Mouse (Mus musculus): ENCODE data around the gene Twist2. TPM values are rescaled to one million over a fixed set of nuclear protein-coding genes. Genes with fewer than 3 reads are reported as not detected.

Twist2 gene
- total and polyA plus RNA-seq, 2 experiments from 2014 or later = 1.7 to 8.5 TPM

- DNase-seq (ENCODE audit: low spot score) (no peak), ATAC-seq (ENCODE audit: insufficient read depth, low read depth) (no peak)
- H3K27me3 ChIP-seq (ENCODE audit: control insufficient read depth, insufficient read depth, low read length) = peaks cover under 1% of the 10 kb centered on the region; the same call in 1 of the 2 replicates
- H3K36me3 ChIP-seq (replicated peaks; ENCODE audit: control insufficient read depth, insufficient read depth, low read length) = no peaks in the 10 kb centered on the region
- H3K4me1 ChIP-seq (ENCODE audit: control insufficient read depth, insufficient read depth) = no peaks in the 10 kb centered on the region
- H3K27ac ChIP-seq (ENCODE audit: low read depth) = no peak overlapping the region
- no peak overlapping the region for H3K9ac ChIP-seq (replicated peaks; ENCODE audit: low read depth, low read length)
- H3K4me2 ChIP-seq (ENCODE audit: low read depth, low read length) = no peak overlapping the region
- WGBS = 78% methylated on average over 7 of the region's 7 CpGs
- H3K9me3 ChIP-seq (replicated peaks; ENCODE audit: control insufficient read depth, low read length) = no peaks in the 10 kb centered on the region
- no peak for TF ChIP-seq EP300 (IDR thresholded peaks at IDR 0.05; ENCODE audit: low read depth)
- TF ChIP-seq CTCF (IDR thresholded peaks at IDR 0.05; ENCODE audit: low read depth) = no peak
- H3K4me3 ChIP-seq (ENCODE audit: low read depth, low read length) = no peak overlapping the region
Measured at GRCm38 (mm10) chr1:91831978-91832377, 30.7 kb downstream of the Twist2 start.

GRCm38 (mm10) chr1:91839557-91839956, 38.3 kb downstream of the Twist2 start:
- no peak for ATAC-seq (ENCODE audit: insufficient read depth, low read depth)
- Histone ChIP-seq H3K9ac (replicated peaks; ENCODE audit: low read depth, low read length) (no peak overlapping the region), H3K4me2 (ENCODE audit: low read depth, low read length) (no peak overlapping the region), H3K36me3 (replicated peaks; ENCODE audit: control insufficient read depth, insufficient read depth, low read length) (no peaks in the 10 kb centered on the region), H3K4me1 (ENCODE audit: control insufficient read depth, insufficient read depth) (no peaks in the 10 kb centered on the region), H3K9me3 (replicated peaks; ENCODE audit: control insufficient read depth, low read length) (no peaks in the 10 kb centered on the region), H3K27ac (ENCODE audit: low read depth) (no peak overlapping the region), H3K4me3 (ENCODE audit: low read depth, low read length) (no peak overlapping the region), H3K27me3 (ENCODE audit: control insufficient read depth, insufficient read depth, low read length) (no peaks in the 10 kb centered on the region; the same call in 1 of the 2 replicates)
- TF ChIP-seq CTCF (IDR thresholded peaks at IDR 0.05; ENCODE audit: low read depth) (no peak), EP300 (IDR thresholded peaks at IDR 0.05; ENCODE audit: low read depth) (no peak)
- DNase-seq (ENCODE audit: low spot score) = no peak
- 86% methylated on average over 6 of the region's 6 CpGs for WGBS

- H3K4me2 ChIP-seq (ENCODE audit: low read depth, low read length) = no peak overlapping the region
- H3K4me3 ChIP-seq (ENCODE audit: low read depth, low read length) = no peak overlapping the region
- H3K9me3 ChIP-seq (replicated peaks; ENCODE audit: control insufficient read depth, low read length) = no peaks in the 10 kb centered on the region
- WGBS = 62% methylated on average over 6 of the region's 6 CpGs
- H3K4me1 ChIP-seq (ENCODE audit: control insufficient read depth, insufficient read depth) = no peaks in the 10 kb centered on the region; the same call in 1 of the 2 replicates
- no peak for DNase-seq (ENCODE audit: low spot score)
- H3K36me3 ChIP-seq (replicated peaks; ENCODE audit: control insufficient read depth, insufficient read depth, low read length) = no peaks in the 10 kb centered on the region
- ATAC-seq (ENCODE audit: insufficient read depth, low read depth) = no peak
- no peak overlapping the region for H3K9ac ChIP-seq (replicated peaks; ENCODE audit: low read depth, low read length)
- no peaks in the 10 kb centered on the region; the same call in 1 of the 2 replicates for H3K27me3 ChIP-seq (ENCODE audit: control insufficient read depth, insufficient read depth, low read length)
- no peak for TF ChIP-seq CTCF (IDR thresholded peaks at IDR 0.05; ENCODE audit: low read depth)
- TF ChIP-seq EP300 (IDR thresholded peaks at IDR 0.05; ENCODE audit: low read depth) = no peak
- no peak overlapping the region for H3K27ac ChIP-seq (ENCODE audit: low read depth)
Measured at GRCm38 (mm10) chr1:91839979-91840378, 38.7 kb downstream of the Twist2 start.

GRCm38 (mm10) chr1:91844236-91844635, 43.0 kb downstream of the Twist2 start:
- H3K27me3 ChIP-seq (ENCODE audit: control insufficient read depth, insufficient read depth, low read length) = no peaks in the 10 kb centered on the region; the same call in 1 of the 2 replicates
- no peak for DNase-seq (ENCODE audit: low spot score)
- no peak overlapping the region for H3K27ac ChIP-seq (ENCODE audit: low read depth)
- H3K4me2 ChIP-seq (ENCODE audit: low read depth, low read length) = no peak overlapping the region
- H3K36me3 ChIP-seq (replicated peaks; ENCODE audit: control insufficient read depth, insufficient read depth, low read length) = no peaks in the 10 kb centered on the region
- H3K4me1 ChIP-seq (ENCODE audit: control insufficient read depth, insufficient read depth) = peaks cover 11% of the 10 kb centered on the region
- whole genome bisulfite sequencing = 79% methylated on average over 4 of the region's 4 CpGs
- no peaks in the 10 kb centered on the region for H3K9me3 ChIP-seq (replicated peaks; ENCODE audit: control insufficient read depth, low read length)
- ATAC-seq (ENCODE audit: insufficient read depth, low read depth) = no peak
- no peak overlapping the region for H3K9ac ChIP-seq (replicated peaks; ENCODE audit: low read depth, low read length)
- no peak for TF ChIP-seq CTCF (IDR thresholded peaks at IDR 0.05; ENCODE audit: low read depth)
- TF ChIP-seq EP300 (IDR thresholded peaks at IDR 0.05; ENCODE audit: low read depth) = no peak
- no peak overlapping the region for H3K4me3 ChIP-seq (ENCODE audit: low read depth, low read length)

- WGBS = 61% methylated on average over 8 of the region's 8 CpGs
- peak overlapping the region; percentile 2 for H3K4me2 ChIP-seq (ENCODE audit: low read depth, low read length)
- no peak overlapping the region for H3K4me3 ChIP-seq (ENCODE audit: low read depth, low read length)
- peak; percentile 36 for DNase-seq (ENCODE audit: low spot score)
- H3K27me3 ChIP-seq (ENCODE audit: control insufficient read depth, insufficient read depth, low read length) = no peaks in the 10 kb centered on the region; the same call in 1 of the 2 replicates
- TF ChIP-seq CTCF (IDR thresholded peaks at IDR 0.05; ENCODE audit: low read depth) = no peak
- TF ChIP-seq EP300 (IDR thresholded peaks at IDR 0.05; ENCODE audit: low read depth) = no peak
- no peak overlapping the region for H3K9ac ChIP-seq (replicated peaks; ENCODE audit: low read depth, low read length)
- H3K36me3 ChIP-seq (replicated peaks; ENCODE audit: control insufficient read depth, insufficient read depth, low read length) = no peaks in the 10 kb centered on the region
- H3K27ac ChIP-seq (ENCODE audit: low read depth) = no peak overlapping the region
- H3K9me3 ChIP-seq (replicated peaks; ENCODE audit: control insufficient read depth, low read length) = no peaks in the 10 kb centered on the region
- peak; percentile 67 for ATAC-seq (ENCODE audit: insufficient read depth, low read depth)
- peaks cover 11% of the 10 kb centered on the region for H3K4me1 ChIP-seq (ENCODE audit: control insufficient read depth, insufficient read depth)
Measured at GRCm38 (mm10) chr1:91844681-91845379, 43.6 kb downstream of the Twist2 start.
